Mouse (Mus musculus) erythroblast, embryonic 14.5 days (primary cell): ENCODE results near the gene Lyrm7. TPM values are rescaled to one million over a fixed set of nuclear protein-coding genes. Genes with fewer than 3 reads are reported as not detected.

ENCODE experiments used
- H3K27me3 ChIP-seq: 2 replicates; pipeline ENCODE4 v1.6.1; 2012; ENCODE audit warnings: inconsistent platforms; ENCODE audit not compliant: control insufficient read depth
- H3K36me3 ChIP-seq: 2 replicates; pipeline ENCODE4 v1.6.1; 2012; ENCODE audit warnings: mild to moderate bottlenecking, inconsistent platforms; ENCODE audit not compliant: control insufficient read depth
- H3K4me1 ChIP-seq: 2 replicates; pipeline ENCODE4 v1.6.1; 2012; ENCODE audit warnings: inconsistent platforms; ENCODE audit not compliant: control insufficient read depth
- H3K4me3 ChIP-seq: replicated peaks from 2 replicates; pipeline ENCODE3; 2012; ENCODE audit warnings: moderate library complexity, mild to moderate bottlenecking, inconsistent platforms
- H3K9me3 ChIP-seq: 2 replicates; pipeline ENCODE4 v1.6.1; 2012; ENCODE audit warnings: low read length, inconsistent platforms, mixed read lengths; ENCODE audit not compliant: control insufficient read depth
- GATA1 ChIP-seq: IDR thresholded peaks from 2 replicates; pipeline ENCODE4 v1.6.1; 2012; ENCODE audit warnings: low read length, inconsistent platforms, mixed read lengths
- TAL1 ChIP-seq: IDR thresholded peaks from 3 replicates; pipeline ENCODE4 v1.6.1; 2012; ENCODE audit warnings: low read length, inconsistent platforms, mixed read lengths
- polyA plus RNA-seq: library from polyadenylated mRNA; stranded (reverse); fragments of >175 nt; gene quantifications from 2 replicates; pipeline ENCODE4 v1.2.3, GENCODE M21; 2012

Gene Lyrm7
- polyA plus RNA-seq, 1 experiment: not detected

DNA sequence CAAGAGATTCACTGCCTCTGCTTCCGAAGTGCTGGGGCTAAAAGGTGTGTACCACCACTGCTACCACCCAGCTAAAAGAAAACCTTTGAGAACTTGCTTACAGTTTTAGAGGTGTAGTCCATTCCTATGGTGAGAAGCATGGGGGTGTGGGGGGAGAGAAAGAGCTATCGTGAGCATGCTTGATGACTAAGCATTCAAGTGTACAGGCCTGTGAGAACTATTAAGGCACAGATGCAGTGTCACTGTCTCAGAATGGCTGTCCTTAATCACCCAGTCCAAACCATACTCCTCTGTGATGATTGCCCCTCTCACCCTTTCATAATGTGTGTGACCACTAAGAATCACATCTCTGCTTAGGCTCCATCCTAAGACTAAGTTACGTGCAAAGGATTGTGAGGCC is 8.6 kb upstream of the Lyrm7 start:
- Histone ChIP-seq H3K4me3 (no peak overlapping the region), H3K27me3 (no peaks in the 10 kb centered on the region), H3K9me3 (no peaks in the 10 kb centered on the region), H3K36me3 (peaks cover 65% of the 10 kb centered on the region), H3K4me1 (peaks cover 51% of the 10 kb centered on the region)
- TF ChIP-seq GATA1 (no peak), TAL1 (no peak)

DNA sequence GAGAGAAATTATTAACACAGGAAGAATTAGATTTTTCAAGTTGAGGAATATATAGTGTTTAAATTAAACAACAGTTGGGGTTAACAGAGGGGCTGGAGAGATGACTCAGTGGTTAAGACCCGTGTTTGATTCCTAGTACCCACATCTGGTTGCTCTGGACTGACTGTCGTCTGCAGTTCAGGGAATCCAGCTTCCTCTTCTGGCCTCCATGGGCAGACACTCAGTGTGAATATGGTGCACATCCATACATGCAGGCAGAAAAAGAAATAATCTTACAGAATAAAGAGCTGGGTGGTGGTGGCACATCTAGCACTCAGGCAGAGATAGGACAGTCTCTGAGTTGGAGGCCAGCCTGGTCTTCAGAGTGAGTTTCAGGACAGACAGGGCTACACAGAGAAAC is 7.7 kb upstream of the Lyrm7 start:
- H3K36me3 ChIP-seq: peaks cover 56% of the 10 kb centered on the region
- peaks cover 52% of the 10 kb centered on the region for H3K4me1 ChIP-seq
- TF ChIP-seq GATA1 (no peak), TAL1 (no peak)
- H3K27me3 ChIP-seq: no peaks in the 10 kb centered on the region
- peak overlapping the region; percentile 97 for H3K4me3 ChIP-seq
- no peaks in the 10 kb centered on the region for H3K9me3 ChIP-seq

DNA sequence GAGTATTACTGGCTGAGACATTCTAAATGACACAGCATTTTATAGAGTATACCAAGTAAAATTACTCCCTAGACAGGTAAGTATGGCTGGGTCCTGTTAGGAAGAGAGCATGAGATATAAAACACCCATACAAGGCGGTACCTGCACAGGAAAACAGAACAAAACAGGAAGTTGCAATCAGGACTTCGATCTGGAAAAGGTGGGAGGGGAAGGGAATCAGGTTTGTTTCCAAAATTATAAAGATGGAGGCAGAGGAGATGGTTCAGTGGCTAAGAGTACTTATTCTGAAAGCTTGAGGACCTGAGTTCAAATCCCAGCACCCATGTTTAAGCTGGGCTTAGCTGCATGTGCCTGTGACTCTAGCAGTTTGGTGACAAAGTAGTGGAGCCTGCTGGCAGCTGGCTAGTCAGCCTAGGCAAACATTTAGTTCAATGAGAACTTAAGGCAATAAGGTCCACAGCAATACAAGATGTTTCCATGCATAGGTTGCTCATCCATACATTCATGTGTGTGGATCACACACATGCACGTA is 7.3 kb upstream of the Lyrm7 start:
- Histone ChIP-seq H3K4me1 (peaks cover 57% of the 10 kb centered on the region), H3K9me3 (no peaks in the 10 kb centered on the region), H3K27me3 (no peaks in the 10 kb centered on the region), H3K36me3 (peaks cover 51% of the 10 kb centered on the region), H3K4me3 (peak overlapping the region; percentile 97)
- TF ChIP-seq GATA1 (no peak), TAL1 (no peak)

DNA sequence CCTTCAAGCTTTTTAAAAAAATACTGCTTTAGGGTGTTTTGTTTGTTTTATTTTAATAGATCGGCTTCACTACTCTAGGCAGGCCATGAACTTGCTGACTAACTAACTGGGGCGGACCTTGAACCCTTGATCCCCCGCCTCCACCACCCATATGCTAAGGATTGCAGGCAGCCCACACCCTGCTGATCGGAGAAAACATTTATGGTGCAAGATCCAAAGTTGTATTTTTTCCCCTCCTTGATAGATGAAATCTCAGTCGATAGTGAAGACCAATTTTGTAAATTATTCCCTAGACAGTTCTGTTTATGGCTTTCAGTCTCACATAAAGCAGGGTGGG is 6.3 kb upstream of the Lyrm7 start:
- no peak for TF ChIP-seq GATA1
- no peak for TF ChIP-seq TAL1

DNA sequence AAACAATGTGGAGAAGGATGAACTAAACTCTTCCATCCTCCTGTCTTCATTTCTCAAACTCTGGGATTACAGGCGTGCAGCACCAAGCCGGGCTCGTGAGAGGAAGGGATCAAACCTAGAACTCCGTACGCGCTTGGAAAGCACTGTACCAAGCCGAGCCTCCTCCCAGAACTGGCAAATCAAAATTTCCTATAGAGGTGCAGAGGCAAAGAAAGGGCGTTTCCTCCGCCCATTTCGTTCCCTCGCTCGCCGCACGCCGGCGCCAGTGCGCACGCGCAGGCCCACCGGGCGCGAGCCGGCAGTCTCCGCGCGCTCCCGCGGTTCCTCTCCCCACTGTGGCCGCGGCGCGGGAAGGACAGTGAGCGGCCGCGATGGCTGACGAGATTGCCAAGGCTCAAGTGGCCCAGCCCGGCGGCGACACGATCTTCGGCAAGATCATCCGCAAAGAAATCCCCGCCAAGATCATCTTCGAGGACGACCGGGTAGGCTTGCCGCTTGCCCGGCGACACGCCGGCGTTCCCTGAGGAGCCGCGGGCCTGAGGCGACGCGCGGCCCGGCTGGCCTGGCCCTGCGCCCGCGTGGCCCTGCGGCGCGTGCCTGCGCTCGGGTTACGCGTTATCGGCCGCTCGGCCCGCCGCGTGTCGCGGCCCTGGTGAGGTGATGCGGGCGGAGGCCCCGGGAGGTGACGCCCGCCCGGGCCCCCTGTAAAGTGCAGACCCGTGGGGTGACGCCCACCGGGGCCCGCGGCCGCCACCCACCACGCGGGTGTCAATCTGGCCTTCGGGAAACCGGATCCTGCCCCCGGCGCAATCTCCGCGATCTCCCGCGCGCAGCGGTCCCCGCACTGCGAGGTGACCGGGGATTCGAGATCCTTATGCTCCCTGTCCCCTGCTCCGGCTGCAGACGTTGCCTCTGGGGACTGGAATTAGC is 5.7 kb upstream of the Lyrm7 start, which contains the start of gene Hint1:
Hint1 (plus strand) TSS at position 265 of the 930 bp plus-strand sequence.
- Histone ChIP-seq H3K9me3 (no peaks in the 10 kb centered on the region), H3K36me3 (peaks cover 35% of the 10 kb centered on the region), H3K27me3 (no peaks in the 10 kb centered on the region), H3K4me3 (peak within 1 kb of the TSS; percentile 97), H3K4me1 (peaks cover 64% of the 10 kb centered on the region)
- TF ChIP-seq TAL1: no peak
- peak; percentile 91 for TF ChIP-seq GATA1

More for the DNA sequence above, 6.3 kb upstream of the Lyrm7 start:
- H3K4me1 ChIP-seq: peaks cover 59% of the 10 kb centered on the region
- peaks cover 42% of the 10 kb centered on the region for H3K36me3 ChIP-seq
- H3K9me3 ChIP-seq: no peaks in the 10 kb centered on the region
- no peaks in the 10 kb centered on the region for H3K27me3 ChIP-seq
- H3K4me3 ChIP-seq: peak overlapping the region; percentile 97

DNA sequence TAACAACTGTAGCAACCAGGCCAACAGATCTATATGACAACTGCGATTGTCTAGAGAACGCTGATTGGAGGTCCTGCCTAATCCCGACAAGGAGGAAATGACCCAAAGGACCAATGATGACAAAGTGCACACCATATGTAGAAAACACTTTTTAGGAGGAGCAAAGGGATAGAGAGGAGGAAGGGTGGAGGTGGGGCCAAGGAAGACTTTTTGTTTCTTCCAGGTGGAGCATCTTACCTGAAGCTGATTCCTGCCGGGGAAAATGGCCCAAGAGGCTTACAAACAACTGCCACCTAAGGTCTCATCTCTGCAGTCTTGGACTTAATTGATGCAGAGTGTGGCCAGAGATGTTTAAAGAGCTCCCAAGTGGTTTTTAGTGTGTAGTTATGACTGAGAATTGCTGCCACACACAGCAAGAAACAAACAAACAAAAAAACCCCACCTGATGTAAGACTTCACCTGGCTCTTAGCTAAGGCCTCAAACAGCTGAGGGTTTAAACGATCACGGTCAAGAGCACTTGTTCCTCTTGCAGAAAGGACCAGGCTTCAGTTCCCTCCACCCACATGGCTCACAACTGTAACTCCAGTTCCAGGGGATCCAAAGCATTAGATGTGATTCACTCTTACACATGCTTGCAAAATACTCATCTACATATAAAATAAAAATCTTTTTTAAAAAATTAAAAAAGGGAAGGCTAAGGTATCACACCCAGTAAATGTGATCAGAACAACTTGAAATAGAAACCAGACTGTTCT is 4.8 kb upstream of the Lyrm7 start:
- Histone ChIP-seq H3K27me3 (no peaks in the 10 kb centered on the region), H3K4me1 (peaks cover 70% of the 10 kb centered on the region), H3K36me3 (peaks cover 27% of the 10 kb centered on the region), H3K9me3 (no peaks in the 10 kb centered on the region), H3K4me3 (peak overlapping the region; percentile 97)
- no peak for TF ChIP-seq TAL1
- no peak for TF ChIP-seq GATA1

DNA sequence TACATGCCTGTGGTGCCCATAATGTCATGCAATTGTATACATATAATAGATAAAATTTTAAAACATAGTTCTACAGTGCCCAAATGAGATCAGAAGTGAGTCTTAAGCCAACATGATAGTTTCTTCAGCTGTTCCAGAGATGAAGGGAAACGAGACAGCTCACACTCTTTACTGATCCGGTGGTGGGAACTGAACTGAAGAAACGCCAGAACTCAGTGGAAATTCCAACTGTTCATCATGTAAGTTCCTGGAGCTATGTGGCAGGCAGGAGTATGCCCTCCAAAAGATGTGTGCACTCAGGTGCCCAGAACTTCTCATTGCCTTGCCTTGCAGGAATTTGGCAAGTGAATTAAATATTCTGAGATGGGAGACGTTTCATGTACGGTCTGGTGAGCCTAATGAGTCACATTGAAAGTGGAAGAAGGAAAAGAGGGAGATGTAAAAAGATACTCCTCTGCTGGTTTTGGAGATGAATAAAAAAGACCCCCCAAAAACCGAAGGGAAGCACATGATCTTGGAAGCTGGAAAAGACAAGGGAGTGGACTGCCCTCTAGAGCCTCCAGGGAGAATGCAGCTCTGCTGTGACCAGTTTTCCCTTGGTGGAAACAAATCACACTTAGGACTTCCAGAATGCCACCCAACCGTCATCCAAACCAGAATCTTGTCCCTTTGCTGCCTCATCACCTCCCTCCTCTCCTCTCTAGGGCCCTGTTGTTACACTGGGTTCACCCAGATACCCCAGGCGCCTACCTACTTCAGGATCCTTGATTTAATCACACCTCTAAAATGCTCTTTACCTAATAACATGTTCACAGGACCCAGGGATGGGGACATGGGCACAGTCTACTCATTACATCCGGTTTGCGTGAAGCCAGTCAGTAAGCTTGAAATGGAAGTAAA is 2.2 kb upstream of the Lyrm7 start:
- Histone ChIP-seq H3K36me3 (peaks cover 1% of the 10 kb centered on the region), H3K4me1 (peaks cover 61% of the 10 kb centered on the region), H3K27me3 (no peaks in the 10 kb centered on the region), H3K4me3 (no peak overlapping the region), H3K9me3 (no peaks in the 10 kb centered on the region)
- no peak for TF ChIP-seq TAL1
- no peak for TF ChIP-seq GATA1
